In the genomic region with DNA sequence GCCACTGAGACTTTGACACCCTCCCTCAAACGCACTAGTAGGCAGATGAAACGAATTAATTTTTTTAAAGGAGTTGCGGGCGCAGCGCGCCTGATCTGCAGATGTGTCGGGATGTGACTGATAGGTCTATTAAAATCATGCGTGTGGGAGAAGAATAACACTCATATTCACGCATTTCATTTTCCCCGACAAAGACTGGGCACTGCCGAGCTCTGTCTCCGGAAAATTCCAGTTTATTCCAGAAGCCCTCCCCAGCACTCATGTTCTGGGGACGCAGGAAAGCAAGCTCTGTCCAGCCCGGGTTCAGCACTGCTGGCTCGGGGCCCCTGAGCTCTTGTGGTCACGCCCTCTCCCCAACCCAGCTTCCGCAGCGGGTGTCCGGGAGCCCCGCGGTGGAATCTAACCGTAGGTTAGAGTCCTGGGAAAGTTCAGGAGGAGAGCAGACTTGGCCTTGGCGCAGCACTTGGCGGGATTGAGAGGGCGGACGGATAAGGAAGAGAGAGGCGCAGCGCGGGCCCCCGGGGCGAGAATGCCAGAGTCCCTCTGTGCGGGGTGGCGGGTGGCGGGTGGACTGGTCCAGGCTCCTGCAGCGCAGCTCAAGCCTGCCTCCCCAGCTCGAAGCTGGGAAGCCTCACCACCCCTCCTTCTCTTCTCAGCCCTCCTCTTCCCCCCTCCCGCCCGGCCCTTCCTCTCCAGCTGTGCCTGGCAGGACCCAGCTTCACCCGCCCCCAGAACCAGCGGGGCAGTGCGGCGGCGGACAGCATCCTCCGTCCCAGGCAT, we compare ENCODE assay signal across 10 mouse cellular contexts. TPM values are rescaled to one million over a fixed set of nuclear protein-coding genes. Genes with fewer than 3 reads are reported as not detected.
DNase-seq lines count a peak whose midpoint lies in the region; ATAC-seq and TF ChIP-seq lines count a peak whose summit lies in the region.
"Had no signal": no experiment of that assay in that cellular context is flagged by ENCODE, and none has a peak within 500 bp of the region (broad histone marks: within the 10 kb centered on the region; RNA-seq: fewer than 3 reads in every experiment).

No protein-coding gene starts in this region.

- no peaks in the 10 kb centered on the region for H3K9me3 ChIP-seq in lung, postnatal 0 days (ENCODE audit: low read length)
- no peaks in the 10 kb centered on the region for H3K9me3 ChIP-seq in liver, postnatal 0 days (ENCODE audit: low read length)

- TF ChIP-seq CTCF in lung, postnatal 0 days (IDR thresholded peaks at IDR 0.05): no peak
- no peak for TF ChIP-seq CTCF in liver, postnatal 0 days (IDR thresholded peaks at IDR 0.05; ENCODE audit: low read depth)

- peak; percentile 75 for DNase-seq in embryo, embryonic 10 days (ENCODE audit: low spot score)
- DNase-seq in embryo, embryonic 9.5 days (ENCODE audit: extremely low spot score): no peak
- peak; percentile 48 for DNase-seq in testis, postnatal 10 days (ENCODE audit: low spot score)
- DNase-seq in testis, postnatal 14 days (ENCODE audit: low spot score): no peak
- DNase-seq in kidney, postnatal 36 days: peak; percentile 24 to 50
- peak; percentile 62 for DNase-seq in right cerebral cortex, postnatal 4 days
- no peak for DNase-seq in lung, postnatal 0 days (ENCODE audit: low spot score)
- no peak for DNase-seq in liver, postnatal 0 days

- under 1% methylated on average over 29 of the region's 44 CpGs for WGBS in lung, postnatal 0 days
- WGBS in liver, postnatal 0 days (ENCODE audit: insufficient replicate concordance): 2% methylated on average over 39 of the region's 44 CpGs

- peaks cover 83% of the 10 kb centered on the region for H3K27me3 ChIP-seq in lung, postnatal 0 days (replicated peaks; ENCODE audit: insufficient read depth, low read length)
- H3K27me3 ChIP-seq in liver, postnatal 0 days (ENCODE audit: insufficient read depth, low read length): peaks cover 92% of the 10 kb centered on the region

- H3K27ac ChIP-seq in lung, postnatal 0 days (ENCODE audit: low read length): no peak overlapping the region
- H3K27ac ChIP-seq in liver, postnatal 0 days (ENCODE audit: low read depth): no peak overlapping the region

- no peak for ATAC-seq in lung, postnatal 0 days
- no peak for ATAC-seq in liver, postnatal 0 days

- no peaks in the 10 kb centered on the region for H3K36me3 ChIP-seq in lung, postnatal 0 days (ENCODE audit: insufficient read depth, low read length)
- no peaks in the 10 kb centered on the region for H3K36me3 ChIP-seq in liver, postnatal 0 days (replicated peaks; ENCODE audit: insufficient read depth, low read length)

- H3K4me3 ChIP-seq in lung, postnatal 0 days (ENCODE audit: low read depth, low read length): no peak overlapping the region
- no peak overlapping the region for H3K4me3 ChIP-seq in liver, postnatal 0 days (ENCODE audit: low read depth, low read length)

- H3K4me1 ChIP-seq in lung, postnatal 0 days (ENCODE audit: insufficient read depth, low read depth, low read length): no peaks in the 10 kb centered on the region
- H3K4me1 ChIP-seq in liver, postnatal 0 days (ENCODE audit: insufficient read depth): no peaks in the 10 kb centered on the region

- H3K9ac ChIP-seq in lung, postnatal 0 days (replicated peaks; ENCODE audit: low read depth): no peak overlapping the region
- no peak overlapping the region for H3K9ac ChIP-seq in liver, postnatal 0 days (replicated peaks)

- no peak for TF ChIP-seq EP300 in lung, postnatal 0 days (IDR thresholded peaks at IDR 0.05)
- TF ChIP-seq EP300 in liver, postnatal 0 days (IDR thresholded peaks at IDR 0.05; ENCODE audit: low read depth): no peak

- no peak overlapping the region for H3K4me2 ChIP-seq in lung, postnatal 0 days (replicated peaks; ENCODE audit: low read depth, low read length)
- H3K4me2 ChIP-seq in liver, postnatal 0 days (ENCODE audit: low read depth, low read length): no peak overlapping the region

RNA-seq across cellular contexts. Expression of a gene that starts 5.7 kb away (rescaled TPM):
- not detected in 2 replicates for polyA plus RNA-seq in lung, postnatal 0 days (2015; fragmentation: Nextera tagmentation; extraction: Ambion mirVana)
- not detected in 2 replicates for polyA plus RNA-seq in liver, postnatal 0 days (2015; fragmentation: Nextera tagmentation; extraction: Ambion mirVana)
- polyA plus RNA-seq: C2C12; large intestine, adult 2 months had no signal

Comparison
In these comparisons a context has a peak if more than half of its experiments do, and no peak if none do; other contexts are left out.
1. DNase-seq: peak in embryo, embryonic 10 days (single experiment), testis, postnatal 10 days (single experiment), kidney, postnatal 36 days (2 of 2) and right cerebral cortex, postnatal 4 days (single experiment); none in embryo, embryonic 9.5 days (single experiment), testis, postnatal 14 days (single experiment), lung, postnatal 0 days (single experiment) and liver, postnatal 0 days (single experiment).